Mouse (Mus musculus) ES-Bruce4 (cell line): Measurements from ENCODE around the gene Tescl.

ENCODE experiments used
- CTCF ChIP-seq: IDR thresholded peaks from one replicate; pipeline ENCODE4 v1.8.1; 2011; ENCODE audit warnings: low read depth, low read length
- EP300 ChIP-seq: IDR thresholded peaks from 2 replicates; pipeline ENCODE4 v1.6.1; 2011; ENCODE audit warnings: low read depth, low read length; ENCODE audit not compliant: insufficient read depth
- POLR2A ChIP-seq: IDR thresholded peaks from one replicate; pipeline ENCODE4 v1.8.1; 2011; ENCODE audit warnings: low read length; ENCODE audit not compliant: insufficient read depth

DNA sequence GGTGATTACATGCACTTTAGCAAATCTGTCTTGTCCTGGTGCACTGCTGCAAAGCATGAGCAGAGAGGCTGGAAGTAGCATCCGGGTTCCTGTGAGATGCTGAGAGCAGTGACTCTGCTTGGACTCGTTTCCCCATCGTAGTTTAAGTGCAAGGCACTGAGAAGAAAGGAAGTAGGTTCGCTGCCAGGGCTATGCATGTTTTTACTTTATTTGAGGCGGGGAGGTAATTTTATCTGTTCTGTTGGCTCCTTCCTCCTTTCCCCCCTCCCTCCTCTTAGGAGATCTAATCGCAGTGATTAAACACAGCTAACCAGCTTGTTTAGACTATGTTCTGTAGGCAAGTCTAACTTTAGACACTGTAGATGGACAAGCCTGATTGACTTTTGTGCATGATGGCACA is 14.8 kb downstream of the Tescl start:
- TF ChIP-seq POLR2A (no peak), EP300 (no peak), CTCF (no peak)
